Mouse (Mus musculus) spleen, adult 2 months (tissue): ENCODE results near the gene C4bp. TPM values are rescaled to one million over a fixed set of nuclear protein-coding genes. Genes with fewer than 3 reads are reported as not detected.
A peak's percentile ranks its signal among the peaks of the same experiment; 100 is the strongest.

ENCODE experiments used
- DNase-seq, 2 experiments: peaks; one replicate each; pipeline versions ENCODE4 v3.0.0 to v3.0.0-alpha.2; 2012 to 2021; ENCODE audit warnings: low spot score in 2 of 2, low read depth in 1 of 2
- H3K27ac ChIP-seq: fragments of 200-500 bp; 2 replicates; pipeline ENCODE4 v1.5.1; 2012; ENCODE audit warnings: low read length, inconsistent platforms; ENCODE audit not compliant: insufficient read depth
- H3K27me3 ChIP-seq: fragments of 200-500 bp; 2 replicates; pipeline ENCODE4 v1.6.1; 2012; ENCODE audit warnings: mild to moderate bottlenecking, moderate library complexity, low read length, inconsistent platforms; ENCODE audit not compliant: control insufficient read depth, insufficient read depth
- H3K36me3 ChIP-seq: fragments of 200-500 bp; 2 replicates; pipeline ENCODE4 v1.6.1; 2012; ENCODE audit warnings: mild to moderate bottlenecking, low read length, inconsistent platforms; ENCODE audit not compliant: control insufficient read depth, insufficient read depth
- H3K4me1 ChIP-seq: fragments of 200-500 bp; 2 replicates; pipeline ENCODE4 v1.6.1; 2011; ENCODE audit warnings: inconsistent platforms; ENCODE audit not compliant: control insufficient read depth, insufficient read depth, insufficient read length
- H3K4me3 ChIP-seq: fragments of 200-500 bp; 2 replicates; pipeline ENCODE4 v1.5.1; 2011; ENCODE audit warnings: mild to moderate bottlenecking, inconsistent platforms; ENCODE audit not compliant: insufficient read depth, insufficient read length; ENCODE audit errors: extremely low read depth
- CTCF ChIP-seq: fragments of 200-500 bp; IDR thresholded peaks from 2 replicates; pipeline ENCODE4 v1.5.1; 2011; ENCODE audit warnings: mild to moderate bottlenecking, inconsistent platforms; ENCODE audit not compliant: insufficient read depth, insufficient read length, insufficient replicate concordance; ENCODE audit errors: extremely low read depth
- POLR2A ChIP-seq: fragments of 200-500 bp; IDR thresholded peaks from 2 replicates; pipeline ENCODE4 v1.6.1; 2011; ENCODE audit warnings: low read depth, low read length, inconsistent platforms
- WGBS: fragments of 180-500 bp; shearing (Covaris S2); methylation state at CpG from one replicate; pipeline ENCODE4 v1.1.7; 2018; 5-methylcytosine and 5-hydroxymethylcytosine counted together
- polyA plus RNA-seq: library from polyadenylated mRNA; depleted of rRNA; stranded (reverse); fragments of >200 nt; gene quantifications from 2 replicates; pipeline ENCODE4 v1.2.3, GENCODE M21; 2012; rRNA removed

The C4bp gene
- polyA plus RNA-seq, 1 experiment: not detected

DNA sequence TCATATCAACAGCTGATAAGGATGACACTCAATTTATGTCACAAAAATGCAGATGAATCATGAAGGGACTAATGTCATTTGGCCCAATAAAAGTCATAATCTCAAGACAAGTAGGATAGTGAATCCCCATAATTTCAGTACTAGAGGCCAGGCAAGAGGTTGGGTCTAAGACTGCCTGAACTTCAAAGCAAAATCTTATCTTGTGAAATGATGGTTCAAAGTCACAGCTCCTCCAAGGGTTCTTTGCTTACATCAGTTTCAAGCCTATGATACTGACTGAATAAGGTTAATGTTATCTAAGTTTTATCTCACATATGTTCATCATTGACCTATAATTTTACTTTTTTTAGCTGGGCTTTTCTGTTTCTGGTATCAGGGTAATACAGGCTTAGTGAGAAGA is 20.5 kb downstream of the C4bp start:
- no peak for DNase-seq
- H3K27ac ChIP-seq: no peak overlapping the region
- H3K36me3 ChIP-seq: no peaks in the 10 kb centered on the region
- TF ChIP-seq CTCF: no peak
- no peak for TF ChIP-seq POLR2A
- no peaks in the 10 kb centered on the region for H3K4me1 ChIP-seq
- H3K4me3 ChIP-seq: no peak overlapping the region
- no peaks in the 10 kb centered on the region; the same call in 1 of the 2 replicates for H3K27me3 ChIP-seq

- Histone ChIP-seq H3K27me3 (no peaks in the 10 kb centered on the region), H3K4me1 (no peaks in the 10 kb centered on the region), H3K4me3 (no peak overlapping the region), H3K36me3 (no peaks in the 10 kb centered on the region), H3K27ac (no peak overlapping the region)
- WGBS: 9% methylated on average over 16 of the region's 16 CpGs
- peak; percentile 70 to 85 for DNase-seq
- TF ChIP-seq CTCF (peak; percentile 81; the same call in 1 of the 2 replicates), POLR2A (no peak)
Measured at GRCm38 (mm10) chr1:130633761-130634410, 27.5 kb downstream of the C4bp start.

GRCm38 (mm10) chr1:130633316-130633715 is 28.1 kb downstream of the C4bp start:
- 82% methylated on average over 8 of the region's 8 CpGs for whole genome bisulfite sequencing
- no peak overlapping the region for H3K27ac ChIP-seq
- H3K4me1 ChIP-seq: no peaks in the 10 kb centered on the region
- DNase-seq: no peak
- TF ChIP-seq CTCF (no peak), POLR2A (no peak)
- H3K27me3 ChIP-seq: no peaks in the 10 kb centered on the region
- H3K36me3 ChIP-seq: no peaks in the 10 kb centered on the region
- H3K4me3 ChIP-seq: no peak overlapping the region

GRCm38 (mm10) chr1:130629521-130629920 is 31.9 kb downstream of the C4bp start, which contains the start of gene Zp3r:
Zp3r (minus strand) TSS chr1:130629621.
- WGBS: 81% methylated on average over 2 of the region's 2 CpGs
- no peak for DNase-seq
- TF ChIP-seq CTCF (no peak), POLR2A (no peak)
- H3K27ac ChIP-seq: no peak within 1 kb of the TSS
- no peaks in the 10 kb centered on the region for H3K4me1 ChIP-seq
- H3K27me3 ChIP-seq: no peaks in the 10 kb centered on the region
- H3K36me3 ChIP-seq: no peaks in the 10 kb centered on the region
- H3K4me3 ChIP-seq: no peak within 1 kb of the TSS

DNA sequence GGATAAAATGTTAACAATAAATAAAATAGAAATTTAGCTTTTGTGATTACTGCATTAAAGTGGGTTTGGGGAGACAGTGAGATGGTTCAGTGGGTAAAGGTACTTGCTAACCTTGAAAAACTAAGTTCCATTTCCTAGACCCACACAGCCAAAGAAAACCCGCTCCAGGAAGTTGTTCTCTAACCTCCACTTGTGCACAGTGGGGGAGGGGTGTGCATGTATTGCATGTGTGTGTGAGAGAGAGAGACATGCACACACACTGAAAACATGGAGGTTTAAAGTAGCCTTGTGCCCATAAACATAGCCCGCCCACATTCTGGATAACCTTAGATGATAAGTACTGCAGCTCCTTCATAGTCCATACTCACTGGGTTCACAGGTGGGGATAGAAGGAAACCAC is 65.1 kb downstream of the C4bp start:
- no peaks in the 10 kb centered on the region for H3K36me3 ChIP-seq
- TF ChIP-seq POLR2A (no peak), CTCF (no peak)
- H3K27me3 ChIP-seq: no peaks in the 10 kb centered on the region
- no peaks in the 10 kb centered on the region for H3K4me1 ChIP-seq
- H3K27ac ChIP-seq: no peak overlapping the region
- 72% methylated on average over 2 of the region's 2 CpGs for whole genome bisulfite sequencing
- H3K4me3 ChIP-seq: no peak overlapping the region
- no peak for DNase-seq

DNA sequence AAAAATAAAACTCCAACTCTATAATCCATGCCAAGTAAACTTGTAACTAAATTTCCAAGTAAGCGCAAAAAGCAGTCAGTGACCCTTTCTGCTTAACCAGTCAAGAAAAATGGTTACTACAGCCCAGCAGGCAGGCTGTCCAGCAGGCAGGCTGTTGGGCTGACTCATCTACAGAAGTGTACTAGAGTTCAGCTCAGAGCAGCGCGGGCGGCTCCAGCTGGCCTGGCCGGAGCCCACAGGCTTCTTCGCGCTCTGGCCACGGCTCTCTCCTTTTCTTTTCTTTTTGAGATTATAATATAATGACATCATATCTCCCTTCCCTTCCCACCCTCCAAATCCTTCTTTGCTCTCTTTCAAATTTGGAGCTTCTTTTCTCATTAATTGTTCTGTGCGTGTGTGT is 72.8 kb downstream of the C4bp start:
- no peaks in the 10 kb centered on the region for H3K27me3 ChIP-seq
- 81% methylated on average over 9 of the region's 9 CpGs for WGBS
- no peak for TF ChIP-seq POLR2A
- no peak for TF ChIP-seq CTCF
- no peaks in the 10 kb centered on the region for H3K36me3 ChIP-seq
- no peak overlapping the region for H3K4me3 ChIP-seq
- DNase-seq: no peak
- no peaks in the 10 kb centered on the region for H3K4me1 ChIP-seq
- H3K27ac ChIP-seq: no peak overlapping the region

Other genes with a start within 250 kb of the C4bp start
- not detected in 2 replicates for gene Cd55b, start 238.6 kb downstream of the C4bp start, polyA plus RNA-seq
- gene Cd55, start 198.9 kb downstream of the C4bp start, polyA plus RNA-seq: 38.1 and 40.4 TPM in 2 replicates
- not detected in 2 replicates for gene Zp3r, start 32.0 kb downstream of the C4bp start, polyA plus RNA-seq
- not detected in 2 replicates for gene Gm29427, start 54.2 kb upstream of the C4bp start, polyA plus RNA-seq
- gene Yod1, start 55.7 kb upstream of the C4bp start, polyA plus RNA-seq: 1.6 and 2.2 TPM in 2 replicates
- 3.3 and 5.3 TPM in 2 replicates for gene Pfkfb2, start 67.6 kb upstream of the C4bp start, polyA plus RNA-seq
- 0.30 and 0.48 TPM in 2 replicates for gene AA986860, start 70.3 kb upstream of the C4bp start, polyA plus RNA-seq
- gene Fcamr, start 139.3 kb upstream of the C4bp start, polyA plus RNA-seq: 0.67 and 2.1 TPM in 2 replicates
- gene Pigr, start 165.1 kb upstream of the C4bp start, polyA plus RNA-seq: 0.20 and 0.32 TPM in 2 replicates
- 452 and 608 TPM in 2 replicates for gene Fcmr, start 204.0 kb upstream of the C4bp start, polyA plus RNA-seq
- gene Il24, start 225.8 kb upstream of the C4bp start, polyA plus RNA-seq: not detected in 2 replicates
- not detected in 2 replicates for gene Il20, start 249.8 kb upstream of the C4bp start, polyA plus RNA-seq